Mouse (Mus musculus): ENCODE results near the gene Aspg. TPM values are rescaled to one million over a fixed set of nuclear protein-coding genes. Genes with fewer than 3 reads are reported as not detected.
A peak's percentile ranks its signal among the peaks of the same experiment; 100 is the strongest.

Aspg gene
- total RNA-seq, 2 experiments from 2014 or later = 1.4 to 3.4 TPM

DNA sequence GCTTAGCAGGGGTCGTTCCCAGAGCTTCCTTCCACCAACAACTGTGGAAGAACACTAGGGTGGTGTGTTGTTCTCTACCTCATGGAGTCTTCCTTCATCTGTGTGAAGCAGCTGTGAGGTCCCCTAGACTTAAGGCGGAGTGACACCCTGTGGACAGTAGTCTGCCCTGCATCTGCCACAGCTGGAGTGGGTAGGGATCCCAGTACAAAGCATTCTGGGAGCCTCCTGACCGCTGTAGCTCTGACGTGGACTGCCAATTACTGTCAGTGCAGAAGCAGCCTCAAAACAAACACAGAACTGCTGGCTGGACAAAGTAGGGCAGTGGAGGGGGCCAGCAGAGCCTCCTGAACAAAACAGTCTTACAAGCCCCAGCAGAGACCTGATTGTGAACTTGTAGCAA is 5.4 kb upstream of the Aspg start:
- peak; percentile 43 for TF ChIP-seq CTCF (conservative IDR thresholded peaks at IDR 0.05)
- Histone ChIP-seq H3K27ac (peak overlapping the region; percentile 67), H3K4me3 (no peak overlapping the region)
- DNase-seq (ENCODE audit: low spot score in 2 of 2) = no peak

DNA sequence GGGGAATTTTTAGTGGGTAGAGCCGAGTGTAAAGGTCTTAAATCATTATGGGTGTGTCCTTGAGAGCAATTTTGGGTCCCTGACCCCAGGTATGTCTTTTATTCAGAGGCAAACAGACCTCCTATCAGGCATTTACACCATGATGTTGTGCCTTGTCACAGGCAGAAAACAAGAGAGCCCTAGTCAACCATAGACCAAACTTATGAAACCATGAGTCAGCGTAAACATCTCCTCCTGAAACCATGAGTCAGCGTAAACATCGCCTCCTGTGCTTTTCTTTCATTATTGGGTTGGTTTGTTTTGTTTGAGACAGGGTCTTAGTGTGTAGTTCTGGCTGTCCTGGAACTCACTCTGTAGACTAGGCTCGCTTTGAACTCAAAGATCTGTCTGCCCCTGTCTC is 3.3 kb upstream of the Aspg start:
- TF ChIP-seq CTCF (conservative IDR thresholded peaks at IDR 0.05) = no peak
- H3K4me3 ChIP-seq = no peak overlapping the region
- DNase-seq (ENCODE audit: low spot score in 2 of 2) = no peak
- no peak overlapping the region for H3K27ac ChIP-seq

DNA sequence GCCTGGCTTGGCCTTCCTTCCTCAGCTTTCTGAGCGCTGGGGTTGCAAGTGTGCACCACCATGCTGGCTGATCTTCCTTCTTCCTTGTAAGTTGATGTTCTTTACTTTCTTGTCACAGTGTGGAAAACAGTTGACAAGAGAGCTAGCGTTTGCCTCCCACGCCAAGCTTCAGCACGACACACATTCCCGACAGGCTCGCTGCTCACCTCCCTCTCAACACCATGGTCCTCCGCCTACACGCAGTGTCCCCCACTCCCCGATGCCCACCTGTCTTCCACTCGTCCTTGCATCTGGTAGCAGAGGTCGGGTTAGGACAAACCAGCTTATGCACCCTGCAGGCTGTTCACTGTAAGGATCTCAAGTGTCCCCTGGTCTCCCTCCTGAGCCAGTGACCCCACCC is 1.6 kb upstream of the Aspg start:
- DNase-seq (ENCODE audit: low spot score in 2 of 2) = no peak
- Histone ChIP-seq H3K27ac (no peak overlapping the region), H3K4me3 (no peak overlapping the region)
- TF ChIP-seq CTCF (conservative IDR thresholded peaks at IDR 0.05) = no peak

DNA sequence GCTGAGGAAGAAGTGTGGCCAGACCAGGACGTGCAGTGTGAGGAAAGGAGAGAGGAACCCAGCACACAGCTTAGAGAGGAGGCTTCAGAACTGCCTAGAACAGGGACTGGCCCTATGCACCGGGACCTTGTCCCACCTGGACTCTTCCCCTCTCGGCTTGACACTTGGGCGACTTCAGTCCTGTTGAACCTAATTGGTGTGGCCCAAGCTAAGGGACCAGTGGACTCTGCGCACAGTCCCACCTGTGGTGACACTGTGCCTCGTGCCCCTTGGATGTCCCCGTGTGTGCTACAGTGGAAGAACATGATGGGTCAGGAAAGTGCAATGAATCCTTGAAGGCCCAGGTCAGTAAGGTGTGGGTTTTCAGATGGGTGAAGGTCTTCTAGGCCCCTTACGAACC is 1.2 kb downstream of the Aspg start:
- TF ChIP-seq CTCF (conservative IDR thresholded peaks at IDR 0.05) = no peak

DNA sequence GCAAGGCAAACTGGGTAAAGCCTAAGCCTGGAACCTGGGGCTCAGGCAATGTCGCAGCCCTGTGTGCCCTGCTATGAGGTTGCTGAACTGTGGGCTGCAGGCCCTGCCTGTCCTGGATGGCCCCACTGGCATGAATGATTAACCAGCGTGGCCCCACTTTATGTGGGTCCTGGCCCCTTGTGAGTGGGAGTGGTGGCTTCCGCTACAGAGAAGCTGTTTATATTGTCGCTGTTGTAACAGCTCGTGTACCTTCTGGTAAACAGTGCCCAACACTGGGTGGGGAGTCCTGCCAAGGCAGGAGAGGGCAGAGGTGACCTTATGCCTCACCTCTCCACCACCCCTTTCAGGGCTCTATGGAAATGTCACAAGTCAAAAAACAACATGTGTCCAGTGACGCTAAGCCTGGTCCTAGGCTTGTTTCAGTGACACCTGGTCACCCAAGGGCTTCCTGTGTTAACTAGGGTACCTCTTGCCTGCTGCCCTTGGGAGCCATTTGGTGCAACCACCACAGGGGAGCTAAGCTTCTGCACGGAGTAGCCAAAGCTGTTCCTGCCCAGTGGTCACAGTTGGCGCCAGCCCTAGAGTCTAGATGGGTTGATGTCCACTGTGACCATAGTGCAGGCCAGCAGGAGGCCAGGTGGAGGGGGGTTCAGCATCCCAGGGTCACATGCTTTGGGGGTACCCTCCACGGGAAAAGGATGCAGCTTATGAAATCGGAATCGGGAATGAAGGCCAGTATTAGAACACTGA is 2.4 kb downstream of the Aspg start:
- no peak for DNase-seq (ENCODE audit: low spot score in 2 of 2)
- no peak overlapping the region for H3K4me3 ChIP-seq
- TF ChIP-seq CTCF (conservative IDR thresholded peaks at IDR 0.05) = no peak
- H3K27ac ChIP-seq = no peak overlapping the region

More for the DNA sequence above, 1.2 kb downstream of the Aspg start:
- DNase-seq (ENCODE audit: low spot score in 2 of 2) = no peak
- no peak overlapping the region for H3K4me3 ChIP-seq
- H3K27ac ChIP-seq = no peak overlapping the region

DNA sequence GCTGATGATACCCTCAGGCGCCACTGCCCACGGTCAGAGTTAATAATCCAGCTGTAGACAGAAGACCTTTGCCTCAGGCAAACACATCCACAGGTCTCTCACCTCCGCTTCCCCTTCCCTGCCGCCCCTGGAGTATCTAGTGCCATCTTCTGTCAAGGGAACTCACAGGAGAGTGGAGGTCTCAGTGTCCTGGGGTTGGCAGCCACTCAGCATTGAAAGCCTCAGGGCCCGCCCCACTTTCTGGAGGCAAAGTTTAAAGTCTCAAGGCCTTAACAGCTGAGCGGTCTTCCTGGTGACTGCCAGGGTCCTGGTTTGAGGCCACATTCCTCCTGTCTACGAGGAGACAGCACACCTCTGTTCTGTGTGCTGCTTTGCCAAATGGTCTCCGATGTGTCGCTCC is 3.2 kb downstream of the Aspg start:
- no peak overlapping the region for H3K27ac ChIP-seq
- no peak overlapping the region for H3K4me3 ChIP-seq
- DNase-seq (ENCODE audit: low spot score in 2 of 2) = no peak
- TF ChIP-seq CTCF (conservative IDR thresholded peaks at IDR 0.05) = no peak

DNA sequence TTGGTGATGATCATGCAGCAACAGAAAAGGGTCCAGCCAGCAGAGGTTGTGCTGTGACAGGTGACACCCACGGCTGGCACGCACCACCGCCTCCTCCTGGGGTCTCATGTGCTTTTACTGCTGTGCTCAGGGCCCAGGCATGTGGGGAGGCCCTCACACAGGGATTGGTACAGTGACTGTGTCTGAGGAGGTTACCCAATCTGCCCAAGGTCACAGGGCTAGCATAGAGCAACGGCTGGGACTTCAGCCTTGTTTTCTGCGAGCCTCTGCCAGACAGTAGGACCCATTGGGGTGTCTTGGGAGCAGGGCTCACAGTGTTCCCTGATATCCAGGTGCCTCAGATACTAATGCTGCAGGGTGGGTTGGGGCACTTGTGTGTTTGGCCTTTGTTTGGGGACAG is 4.8 kb downstream of the Aspg start:
- DNase-seq (ENCODE audit: low spot score in 2 of 2) = no peak
- H3K4me3 ChIP-seq = no peak overlapping the region
- no peak overlapping the region for H3K27ac ChIP-seq
- TF ChIP-seq CTCF (conservative IDR thresholded peaks at IDR 0.05) = no peak

DNA sequence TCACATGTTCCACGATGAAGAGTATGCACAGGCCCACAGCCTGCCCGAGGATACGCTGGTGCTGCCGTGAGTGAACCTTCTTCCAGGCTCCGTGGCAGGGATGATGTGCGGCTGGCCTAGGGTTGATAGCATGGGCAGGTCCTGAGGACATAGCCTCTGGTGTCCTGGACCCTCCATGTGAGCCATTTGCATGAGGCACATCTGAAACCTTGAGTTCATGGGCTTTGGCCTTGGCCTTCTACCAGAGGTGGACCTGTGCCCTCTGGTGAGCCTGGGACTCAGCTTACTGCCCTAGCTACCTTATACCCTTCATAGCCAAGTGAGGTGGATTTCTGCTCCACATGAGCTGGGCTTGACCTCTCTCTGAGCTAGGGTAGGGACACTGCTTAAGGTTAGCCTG is 5.8 kb downstream of the Aspg start:
- TF ChIP-seq CTCF (conservative IDR thresholded peaks at IDR 0.05) = no peak
- no peak overlapping the region for H3K4me3 ChIP-seq
- DNase-seq (ENCODE audit: low spot score in 2 of 2) = no peak
- no peak overlapping the region for H3K27ac ChIP-seq

DNA sequence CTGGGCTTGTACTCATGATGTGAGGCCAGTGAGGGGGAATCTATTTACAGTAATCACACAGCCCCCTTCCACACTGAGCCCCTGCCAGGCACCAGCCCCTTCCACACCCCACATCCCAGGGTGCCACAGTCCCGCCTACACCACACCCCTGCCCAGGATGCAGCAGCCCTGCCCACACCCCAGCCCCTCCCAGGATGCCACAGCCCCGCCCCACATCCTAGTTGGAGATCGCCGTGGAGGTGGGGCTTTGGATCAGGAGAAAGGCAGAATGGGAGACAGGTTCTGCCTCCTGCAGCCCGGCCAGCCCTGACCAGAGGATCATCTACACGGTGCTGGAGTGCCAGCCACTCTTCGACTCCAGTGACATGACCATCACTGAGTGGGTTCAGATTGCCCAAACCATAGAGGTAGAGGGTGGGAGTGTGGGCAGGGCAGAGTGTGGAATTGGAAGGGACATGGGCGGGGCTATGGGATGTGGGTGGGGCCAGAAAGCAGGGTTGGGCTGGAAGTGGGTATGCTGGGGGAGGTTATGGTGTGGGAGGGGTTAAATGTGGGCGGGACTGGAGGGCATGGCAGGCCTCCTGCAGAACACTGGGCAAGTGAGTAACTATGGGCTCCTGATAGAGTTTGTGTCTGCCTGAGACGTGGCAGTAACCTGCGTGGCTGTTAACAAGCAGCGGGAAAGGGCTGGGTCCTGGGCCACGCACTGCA is 6.4 kb downstream of the Aspg start:
- Histone ChIP-seq H3K27ac (no peak overlapping the region), H3K4me3 (no peak overlapping the region)
- no peak for DNase-seq (ENCODE audit: low spot score in 2 of 2)
- TF ChIP-seq CTCF (conservative IDR thresholded peaks at IDR 0.05) = no peak

DNA sequence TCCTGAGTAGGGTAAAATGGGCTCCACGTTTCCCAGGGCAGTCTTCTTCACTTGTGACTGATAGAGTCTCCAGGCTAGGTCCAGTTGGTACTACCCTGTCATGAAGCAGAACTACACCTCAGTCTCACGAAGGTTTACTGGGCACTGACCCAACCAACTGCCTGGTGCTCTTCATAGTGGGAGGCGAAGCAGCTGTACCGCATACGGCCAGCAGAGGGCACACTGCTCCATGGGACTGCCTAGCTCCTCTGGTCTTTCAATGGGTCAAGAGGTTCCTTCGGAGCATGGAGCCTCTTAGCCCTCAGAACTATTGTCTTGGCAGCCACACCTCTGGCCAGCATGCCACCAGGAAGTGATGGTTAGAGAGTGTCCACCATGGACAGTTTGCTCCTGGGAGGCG is 7.2 kb downstream of the Aspg start:
- TF ChIP-seq CTCF (conservative IDR thresholded peaks at IDR 0.05) = peak; percentile 100
- no peak overlapping the region for H3K27ac ChIP-seq
- H3K4me3 ChIP-seq = no peak overlapping the region
- peak; percentile 65 to 84 for DNase-seq (ENCODE audit: low spot score in 2 of 2)

DNA sequence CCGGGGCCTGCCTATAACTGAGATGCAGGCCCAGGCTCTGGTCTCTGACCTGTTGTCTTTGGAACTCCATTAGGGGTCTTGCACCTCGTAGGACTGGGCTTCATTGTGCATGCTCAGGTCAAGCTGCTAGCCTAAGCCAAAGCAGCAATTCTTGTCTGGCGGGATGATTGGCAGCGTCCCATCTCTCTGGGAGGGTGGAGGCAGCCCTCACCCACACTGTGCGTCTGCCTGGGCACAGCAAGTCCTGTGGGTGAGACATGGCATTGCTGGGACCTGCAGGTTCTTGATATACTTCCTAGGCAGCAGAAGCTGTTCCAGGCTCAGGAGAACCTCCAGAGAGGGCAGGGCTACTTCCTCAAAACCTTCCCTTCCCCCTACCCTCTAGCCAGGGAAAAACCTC is 10.5 kb downstream of the Aspg start:
- Histone ChIP-seq H3K27ac (peak overlapping the region; percentile 43; the same call in 1 of the 2 replicates), H3K4me3 (no peak overlapping the region)
- TF ChIP-seq CTCF (conservative IDR thresholded peaks at IDR 0.05) = peak; percentile 33
- DNase-seq (ENCODE audit: low spot score in 2 of 2) = peak in 1 of 2 experiments; percentile 35

DNA sequence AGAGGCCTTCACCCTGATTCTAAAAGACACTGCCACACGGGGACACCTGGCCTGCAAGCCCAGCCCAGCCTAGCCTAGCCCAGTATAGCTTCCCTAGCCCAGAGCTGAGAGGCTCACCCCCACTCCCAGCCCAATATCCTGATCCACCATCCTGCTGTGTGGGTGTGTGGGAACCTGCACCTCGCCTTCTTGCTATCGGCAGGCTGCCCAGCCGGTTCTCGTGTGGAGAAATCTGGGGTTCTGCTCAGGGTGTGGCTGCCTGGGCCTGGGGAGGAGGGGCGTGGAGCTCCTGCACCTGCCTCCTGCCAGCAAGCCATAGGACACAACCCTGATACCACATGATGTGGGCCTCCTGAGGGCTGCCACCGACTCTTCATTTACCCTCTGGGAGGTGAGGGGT is 11.2 kb downstream of the Aspg start:
- H3K4me3 ChIP-seq = no peak overlapping the region
- DNase-seq (ENCODE audit: low spot score in 2 of 2) = peak; percentile 60 to 67
- peak overlapping the region; percentile 43; the same call in 1 of the 2 replicates for H3K27ac ChIP-seq
- TF ChIP-seq CTCF (conservative IDR thresholded peaks at IDR 0.05) = no peak

DNA sequence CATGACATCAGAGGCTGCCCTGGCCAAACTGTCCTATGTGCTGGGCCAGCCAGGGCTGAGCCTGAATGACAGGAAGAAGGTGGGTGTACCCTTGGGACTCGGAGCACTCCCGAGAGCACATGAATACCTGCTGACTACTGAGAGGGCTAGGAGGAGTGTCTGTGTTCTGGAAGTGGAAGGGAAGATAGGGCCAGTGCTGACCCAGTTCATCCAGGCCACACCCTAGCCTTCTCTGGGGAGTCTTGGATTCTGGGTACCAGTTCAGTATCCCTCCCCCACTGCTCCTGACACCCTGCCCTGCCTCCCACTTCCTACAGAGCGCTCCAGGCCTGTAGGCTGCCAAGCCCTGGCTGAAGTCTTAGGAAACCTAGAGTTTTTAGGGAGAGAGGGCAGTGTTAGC is 14.7 kb downstream of the Aspg start:
- TF ChIP-seq CTCF (conservative IDR thresholded peaks at IDR 0.05) = no peak
- Histone ChIP-seq H3K4me3 (no peak overlapping the region), H3K27ac (no peak overlapping the region)
- no peak for DNase-seq (ENCODE audit: low spot score in 2 of 2)

DNA sequence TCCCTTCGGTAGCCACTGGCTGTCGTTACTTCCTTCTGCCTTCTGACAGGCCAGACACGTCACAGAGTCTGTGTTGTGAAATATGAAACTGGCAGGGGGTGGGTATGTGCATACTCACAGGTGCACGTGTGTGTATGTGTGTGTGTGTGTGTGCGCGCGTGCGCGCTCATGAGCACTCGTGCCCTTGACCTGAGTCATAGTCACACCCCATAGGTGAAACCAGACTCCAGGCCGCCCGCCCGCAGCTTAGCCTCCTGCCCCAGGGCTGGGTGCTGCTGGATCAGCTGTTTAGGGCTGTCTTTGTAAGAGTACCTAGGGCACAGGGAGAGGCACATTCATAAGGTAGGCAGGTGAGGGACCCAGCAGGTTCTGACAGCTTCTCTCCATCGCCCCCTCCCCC is 19.4 kb downstream of the Aspg start:
- no peak overlapping the region for H3K4me3 ChIP-seq
- no peak for DNase-seq (ENCODE audit: low spot score in 2 of 2)
- no peak for TF ChIP-seq CTCF (conservative IDR thresholded peaks at IDR 0.05)
- no peak overlapping the region for H3K27ac ChIP-seq

All from layer of hippocampus, adult 2 months (tissue).